Mouse (Mus musculus): ENCODE data around the gene Olfr869.

- TF ChIP-seq POLR2A (IDR thresholded peaks at IDR 0.05; ENCODE audit: low read depth, low read length) = no peak
- TF ChIP-seq CTCF (IDR thresholded peaks at IDR 0.05; ENCODE audit: borderline replicate concordance, insufficient read depth, low read length) = no peak
These were observed 45.1 kb downstream of the Olfr869 start, which contains the start of gene Olfr870 for GRCm38 (mm10) chr9:20173957-20174356.

Measured in embryonic fibroblast, embryonic 13.5 days (primary cell).